Mouse (Mus musculus): ENCODE measurements at regions not wholly inside any gene's neighbourhood (a gene's known extent, or its start where the extent isn't known, plus 50 kb on each side); places are given as distances from the start of the nearest gene placed in this dataset.

GRCm38 (mm10) chr11:39298782-39299181 is 1396.2 kb downstream of the Mat2b start:
- peak; percentile 1 to 2 for DNase-seq

GRCm38 (mm10) chr11:39255425-39255824 is 1439.6 kb downstream of the Mat2b start:
- DNase-seq = no peak

- peak; percentile 23 to 35 for DNase-seq
Observed at GRCm38 (mm10) chr11:39228335-39228734, 1466.7 kb downstream of the Mat2b start.

- peak; percentile 46 to 64 for DNase-seq
Observed at GRCm38 (mm10) chr11:39224696-39225095, 1470.3 kb downstream of the Mat2b start.

GRCm38 (mm10) chr11:39223397-39223796 is 1471.6 kb downstream of the Mat2b start:
- peak; percentile 2 to 13 for DNase-seq
